Mouse (Mus musculus) neural tube, embryonic 11.5 days (tissue): Measurements from ENCODE around the gene Ifit1bl2. TPM values are rescaled to one million over a fixed set of nuclear protein-coding genes. Genes with fewer than 3 reads are reported as not detected.
"Not testable (repeated sequence)": the region's sequence is repeated elsewhere in the genome, so short reads cannot be mapped to it uniquely, and the experiment has no call there.

Experiments
- ATAC-seq: fragments of 200-750 bp; cut with Nextera tagmentation; 2 replicates; pipeline ENCODE4 v1.8.0; 2017; ENCODE audit warnings: moderate number of reproducible peaks, mild to moderate bottlenecking, moderate TSS enrichment, moderate library complexity; ENCODE audit not compliant: insufficient read depth, low FRiP score, low TSS enrichment
- DNase-seq: peaks from one replicate; pipeline ENCODE4 v3.0.0-alpha.2; 2015; ENCODE audit warnings: low spot score
- H3K27ac ChIP-seq: fragments of 300-500 bp; sonication (generic); 2 replicates; pipeline ENCODE4 v1.5.1; 2014; ENCODE audit warnings: low read depth, mild to moderate bottlenecking, low read length
- H3K27me3 ChIP-seq: fragments of 300-500 bp; sonication (generic); 2 replicates; pipeline ENCODE4 v1.6.1; 2014; ENCODE audit warnings: mild to moderate bottlenecking, low read length, mixed read lengths; ENCODE audit not compliant: control insufficient read depth, insufficient read depth
- H3K36me3 ChIP-seq: fragments of 300-500 bp; sonication (generic); 2 replicates; pipeline ENCODE4 v1.6.1; 2014; ENCODE audit warnings: mild to moderate bottlenecking, low read length, moderate library complexity, mixed read lengths; ENCODE audit not compliant: control insufficient read depth, insufficient read depth
- H3K4me1 ChIP-seq: fragments of 300-500 bp; sonication (generic); 2 replicates; pipeline ENCODE4 v1.6.1; 2014; ENCODE audit warnings: low read length, mixed read lengths; ENCODE audit not compliant: control insufficient read depth, insufficient read depth
- H3K4me2 ChIP-seq: fragments of 300-500 bp; sonication (generic); 2 replicates; pipeline ENCODE4 v1.6.1; 2014; ENCODE audit warnings: low read depth, mild to moderate bottlenecking, moderate library complexity
- H3K4me3 ChIP-seq: fragments of 300-500 bp; sonication (generic); 2 replicates; pipeline ENCODE4 v1.5.1; 2014; ENCODE audit warnings: low read depth, low read length
- H3K9ac ChIP-seq: fragments of 300-500 bp; sonication (generic); 2 replicates; pipeline ENCODE4 v1.6.1; 2014; ENCODE audit warnings: mild to moderate bottlenecking, low read length
- H3K9me3 ChIP-seq: fragments of 300-500 bp; sonication (generic); 2 replicates; pipeline ENCODE4 v1.6.1; 2016; ENCODE audit warnings: low read length; ENCODE audit not compliant: control insufficient read depth
- WGBS: fragments of 180-500 bp; shearing (Covaris S2); extraction: QIAGEN DNeasy Blood & Tissue Kit; methylation state at CpG from one replicate; pipeline ENCODE4 v1.1.7; 2014; 5-methylcytosine and 5-hydroxymethylcytosine counted together
- polyA plus RNA-seq: library from polyadenylated mRNA; unstranded; fragments of >200 nt; fragmentation: Nextera tagmentation; extraction: Ambion mirVana; gene quantifications from 2 replicates; pipeline ENCODE4 v1.2.1, GENCODE M21; 2014

The Ifit1bl2 gene
- polyA plus RNA-seq, 1 experiment from 2014 or later, result not detected

- no peak overlapping the region for H3K4me2 ChIP-seq
- H3K4me3 ChIP-seq, result no peak overlapping the region
- no peaks in the 10 kb centered on the region for H3K4me1 ChIP-seq
- no peak overlapping the region for H3K9ac ChIP-seq
- DNase-seq (no peak), ATAC-seq (no peak)
- no peak overlapping the region for H3K27ac ChIP-seq
- 92% methylated on average over 10 of the region's 10 CpGs for WGBS
- no peaks in the 10 kb centered on the region for H3K27me3 ChIP-seq
- no peaks in the 10 kb centered on the region for H3K9me3 ChIP-seq
- H3K36me3 ChIP-seq, result no peaks in the 10 kb centered on the region
These were observed 14.8 kb upstream of the Ifit1bl2 start for GRCm38 (mm10) chr19:34655227-34655805.

DNA sequence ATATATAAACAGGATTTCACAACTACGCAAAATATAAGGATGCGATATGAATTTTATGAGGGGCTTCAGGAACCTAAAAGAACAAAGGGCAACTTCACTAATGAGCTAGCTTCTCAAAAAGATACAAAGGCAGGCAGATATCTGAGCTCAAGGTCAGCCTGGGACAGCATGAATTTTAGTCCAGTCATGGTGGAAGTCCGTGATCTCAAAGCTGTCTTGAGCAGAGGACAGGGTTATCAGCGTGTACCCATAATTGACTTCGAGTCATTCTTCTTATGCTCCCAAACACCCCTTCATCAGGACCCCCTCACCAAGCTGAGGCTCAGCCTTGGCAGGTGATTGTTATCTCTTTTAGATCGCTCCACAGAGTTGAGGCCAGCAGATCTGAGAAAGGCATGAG is 10.5 kb upstream of the Ifit1bl2 start:
- DNase-seq, result no peak
- Histone ChIP-seq H3K4me3 (no peak overlapping the region), H3K36me3 (no peaks in the 10 kb centered on the region), H3K9me3 (no peaks in the 10 kb centered on the region), H3K4me2 (no peak overlapping the region), H3K27ac (no peak overlapping the region), H3K27me3 (no peaks in the 10 kb centered on the region), H3K4me1 (no peaks in the 10 kb centered on the region), H3K9ac (no peak overlapping the region)
- no peak for ATAC-seq
- WGBS, result 84% methylated on average over 6 of the region's 6 CpGs

- no peak overlapping the region for H3K4me3 ChIP-seq
- no peak overlapping the region for H3K9ac ChIP-seq
- no peak overlapping the region for H3K4me2 ChIP-seq
- ATAC-seq (no peak), DNase-seq (no peak)
- H3K36me3 ChIP-seq, result no peaks in the 10 kb centered on the region
- no peaks in the 10 kb centered on the region for H3K9me3 ChIP-seq
- H3K27ac ChIP-seq, result no peak overlapping the region
- 90% methylated on average over 3 of the region's 3 CpGs for WGBS
- no peaks in the 10 kb centered on the region for H3K4me1 ChIP-seq
- no peaks in the 10 kb centered on the region for H3K27me3 ChIP-seq
These were observed 9.7 kb upstream of the Ifit1bl2 start for GRCm38 (mm10) chr19:34650276-34650675.

GRCm38 (mm10) chr19:34647630-34648029 is 7.1 kb upstream of the Ifit1bl2 start:
- not testable (repeated sequence) for H3K9ac ChIP-seq, H3K27me3 ChIP-seq, H3K36me3 ChIP-seq, H3K4me3 ChIP-seq, H3K4me1 ChIP-seq, H3K9me3 ChIP-seq, H3K27ac ChIP-seq, DNase-seq, H3K4me2 ChIP-seq, ATAC-seq
- 85% methylated on average over 7 of the region's 8 CpGs for WGBS

DNA sequence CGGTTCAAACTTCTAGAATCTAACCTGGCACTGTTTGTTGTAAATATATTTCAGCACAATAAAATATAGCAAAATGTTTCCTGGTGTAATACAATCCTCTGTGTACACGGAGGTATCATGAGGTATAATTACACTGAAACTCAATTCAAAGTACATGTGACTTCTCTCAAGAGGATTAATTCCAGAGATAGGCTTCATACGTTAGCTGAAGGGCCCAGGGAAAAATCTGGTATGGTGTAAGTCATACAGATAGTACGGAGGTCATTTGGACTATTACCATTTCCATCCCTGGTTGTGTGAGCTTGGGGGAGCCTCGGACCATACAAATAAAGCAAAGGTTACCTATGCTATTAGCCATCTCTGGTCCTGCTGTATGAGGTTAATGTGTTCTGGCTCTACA is 2.1 kb upstream of the Ifit1bl2 start:
- 87% methylated on average over 5 of the region's 5 CpGs for WGBS
- no peaks in the 10 kb centered on the region for H3K36me3 ChIP-seq
- no peak overlapping the region for H3K9ac ChIP-seq
- no peak overlapping the region for H3K4me3 ChIP-seq
- DNase-seq (no peak), ATAC-seq (no peak)
- H3K27ac ChIP-seq, result no peak overlapping the region
- no peaks in the 10 kb centered on the region for H3K9me3 ChIP-seq
- no peak overlapping the region for H3K4me2 ChIP-seq
- no peaks in the 10 kb centered on the region for H3K4me1 ChIP-seq
- H3K27me3 ChIP-seq, result no peaks in the 10 kb centered on the region

- no peak overlapping the region for H3K4me2 ChIP-seq
- no peaks in the 10 kb centered on the region for H3K36me3 ChIP-seq
- H3K27me3 ChIP-seq, result no peaks in the 10 kb centered on the region
- no peak overlapping the region for H3K4me3 ChIP-seq
- no peak overlapping the region for H3K27ac ChIP-seq
- ATAC-seq (peak; percentile 60; the same call in 1 of the 2 replicates), DNase-seq (peak; percentile 30)
- H3K9ac ChIP-seq, result no peak overlapping the region
- no peaks in the 10 kb centered on the region for H3K9me3 ChIP-seq
- no peaks in the 10 kb centered on the region for H3K4me1 ChIP-seq
- WGBS, result 12% methylated on average over 3 of the region's 3 CpGs
These were observed 3.5 kb downstream of the Ifit1bl2 start for GRCm38 (mm10) chr19:34636933-34637557.

GRCm38 (mm10) chr19:34633484-34633883 is 7.1 kb downstream of the Ifit1bl2 start:
- no peaks in the 10 kb centered on the region for H3K4me1 ChIP-seq
- H3K27me3 ChIP-seq, result no peaks in the 10 kb centered on the region

GRCm38 (mm10) chr19:34631487-34631886 is 9.1 kb downstream of the Ifit1bl2 start:
- Histone ChIP-seq H3K4me1 (no peaks in the 10 kb centered on the region), H3K27me3 (no peaks in the 10 kb centered on the region), H3K36me3 (no peaks in the 10 kb centered on the region), H3K4me3 (no peak overlapping the region), H3K4me2 (no peak overlapping the region), H3K27ac (no peak overlapping the region), H3K9ac (no peak overlapping the region), H3K9me3 (no peaks in the 10 kb centered on the region)
- ATAC-seq (no peak), DNase-seq (no peak)

More at GRCm38 (mm10) chr19:34633484-34633883, 7.1 kb downstream of the Ifit1bl2 start:
- H3K9me3 ChIP-seq, result no peaks in the 10 kb centered on the region
- ATAC-seq (no peak), DNase-seq (no peak)
- no peak overlapping the region for H3K27ac ChIP-seq
- H3K4me3 ChIP-seq, result no peak overlapping the region
- H3K36me3 ChIP-seq, result no peaks in the 10 kb centered on the region
- no peak overlapping the region for H3K4me2 ChIP-seq
- 77% methylated on average over 2 of the region's 2 CpGs for WGBS
- no peak overlapping the region for H3K9ac ChIP-seq

GRCm38 (mm10) chr19:34627496-34627895 is 13.0 kb downstream of the Ifit1bl2 start:
- no peaks in the 10 kb centered on the region for H3K27me3 ChIP-seq
- H3K27ac ChIP-seq, result no peak overlapping the region
- no peak overlapping the region for H3K4me3 ChIP-seq
- no peak overlapping the region for H3K4me2 ChIP-seq
- H3K4me1 ChIP-seq, result no peaks in the 10 kb centered on the region
- H3K36me3 ChIP-seq, result no peaks in the 10 kb centered on the region
- no peaks in the 10 kb centered on the region for H3K9me3 ChIP-seq
- 66% methylated on average over 2 of the region's 2 CpGs for WGBS
- DNase-seq, result no peak
- ATAC-seq, result no peak
- no peak overlapping the region for H3K9ac ChIP-seq
